Mouse (Mus musculus) embryo, embryonic 11 days (tissue): ENCODE data around the gene Tcl1b4.

Source experiments
- DNase-seq: peaks from one replicate; pipeline ENCODE4 v3.0.0-alpha.2; 2015

Gene Tcl1b4

GRCm38 (mm10) chr12:105253796-105254195 is 52.0 kb downstream of the Tcl1b4 start:
- no peak for DNase-seq
